Mouse (Mus musculus) cerebellum, adult 2 months (tissue): ENCODE measurements around the gene Lrrc71.

Experiments
- CTCF ChIP-seq: fragments of 200-500 bp; IDR thresholded peaks from 2 replicates; pipeline ENCODE4 v1.5.1; 2011; ENCODE audit warnings: low read depth, mild to moderate bottlenecking, control low read depth, low read length, moderate library complexity, borderline replicate concordance; ENCODE audit not compliant: insufficient read depth
- POLR2A ChIP-seq: fragments of 200-500 bp; IDR thresholded peaks from 2 replicates; pipeline ENCODE4 v1.6.1; 2011; ENCODE audit warnings: low read length, control low read depth, borderline replicate concordance; ENCODE audit not compliant: insufficient read depth

DNA sequence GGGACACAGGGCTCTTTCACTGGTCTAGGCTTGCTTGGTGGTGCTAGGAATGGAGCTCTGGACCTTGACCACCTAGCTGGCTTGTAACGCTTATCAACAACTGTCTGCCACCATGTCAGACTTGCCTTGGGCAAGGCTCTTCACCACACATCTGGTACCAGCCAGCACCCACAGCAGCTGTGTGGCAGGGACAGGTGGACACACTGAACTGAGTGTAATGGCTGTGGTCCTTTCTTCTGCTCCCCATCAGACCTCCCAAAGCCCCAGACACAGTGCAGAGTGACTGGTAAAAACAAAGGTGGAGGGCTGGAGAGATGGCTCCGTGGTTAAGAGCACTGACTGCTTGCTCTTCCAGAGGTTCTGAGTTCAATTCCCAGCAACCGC lies 17.9 kb upstream of the Lrrc71 start:
- TF ChIP-seq CTCF (no peak), POLR2A (no peak)
